Mouse (Mus musculus) cerebellum, adult 2 months (tissue): ENCODE measurements around the gene Tchhl1.

Experiments
- CTCF ChIP-seq: fragments of 200-500 bp; IDR thresholded peaks from 2 replicates; pipeline ENCODE4 v1.5.1; 2011; ENCODE audit warnings: low read depth, mild to moderate bottlenecking, control low read depth, low read length, moderate library complexity, borderline replicate concordance; ENCODE audit not compliant: insufficient read depth
- POLR2A ChIP-seq: fragments of 200-500 bp; IDR thresholded peaks from 2 replicates; pipeline ENCODE4 v1.6.1; 2011; ENCODE audit warnings: low read length, control low read depth, borderline replicate concordance; ENCODE audit not compliant: insufficient read depth

DNA sequence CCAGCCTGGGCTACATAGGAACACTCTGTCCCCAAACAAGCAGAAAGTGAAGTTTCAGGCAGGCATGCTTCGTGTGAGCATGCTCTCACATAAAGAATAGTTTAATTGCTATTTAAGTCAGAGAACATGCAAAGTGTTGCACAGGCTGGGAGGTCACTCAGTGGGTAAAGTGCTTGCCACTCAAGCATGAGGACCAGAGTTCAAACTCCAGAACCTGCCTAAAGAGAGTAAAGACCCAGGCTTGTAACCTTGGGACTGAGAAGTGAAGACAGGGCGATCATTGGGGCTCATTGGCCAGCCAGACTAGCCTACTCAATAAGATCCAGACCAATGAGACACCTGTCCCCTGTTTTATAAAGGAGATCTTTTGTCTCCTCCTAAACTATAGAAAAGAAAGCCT is 20.0 kb downstream of the Tchhl1 start:
- TF ChIP-seq POLR2A = no peak
- TF ChIP-seq CTCF = no peak
